Mouse (Mus musculus): ENCODE data around the gene Gm20773. TPM values are rescaled to one million over a fixed set of nuclear protein-coding genes. Genes with fewer than 3 reads are reported as not detected.
"Not testable (repeated sequence)": the region's sequence is repeated elsewhere in the genome, so short reads cannot be mapped to it uniquely, and the experiment has no call there.

Gene Gm20773
- not detected in 2 replicates for polyA plus RNA-seq (2012; rRNA removed)

GRCm38 (mm10) chrY:13493726-13494125, at the start of gene Gm20773:
Gene Gm20773, plus strand, starts transcription at chrY:13494026.
- not testable (repeated sequence) for H3K4me3 ChIP-seq (replicated peaks; ENCODE audit: insufficient read depth, low read depth, low read length); DNase-seq; H3K27me3 ChIP-seq (ENCODE audit: control insufficient read depth, insufficient read depth, low read length); H3K4me1 ChIP-seq (ENCODE audit: control insufficient read depth, insufficient read depth, low read length); H3K27ac ChIP-seq (ENCODE audit: insufficient read depth, low read length)
- no CpG with 5 or more reads among the region's 1 CpGs for WGBS

GRCm38 (mm10) chrY:13465479-13465878, 28.3 kb upstream of the Gm20773 start, which contains the start of gene Gm21866:
Gene Gm21866, minus strand, starts transcription at chrY:13465579.
- H3K4me3 ChIP-seq (replicated peaks; ENCODE audit: insufficient read depth, low read depth, low read length); DNase-seq; H3K27ac ChIP-seq (ENCODE audit: insufficient read depth, low read length); H3K27me3 ChIP-seq (ENCODE audit: control insufficient read depth, insufficient read depth, low read length); H3K4me1 ChIP-seq (ENCODE audit: control insufficient read depth, insufficient read depth, low read length): not testable (repeated sequence)
- 70% methylated on average over 1 of the region's 3 CpGs for WGBS

Other genes starting within 250 kb of the Gm20773 start
- gene Gm21440, start 241.6 kb upstream of the Gm20773 start, polyA plus RNA-seq (2012; rRNA removed): not detected in 2 replicates
- not detected in 2 replicates for gene Gm21454, start 241.6 kb upstream of the Gm20773 start, polyA plus RNA-seq (2012; rRNA removed)
- gene Gm21725, start 145.0 kb upstream of the Gm20773 start, polyA plus RNA-seq (2012; rRNA removed): not detected in 2 replicates
- gene Gm21866, start 28.4 kb upstream of the Gm20773 start, polyA plus RNA-seq (2012; rRNA removed): not detected in 2 replicates